Mouse (Mus musculus) midbrain, postnatal 0 days (tissue): ENCODE measurements around the gene Nfia. TPM values are rescaled to one million over a fixed set of nuclear protein-coding genes. Genes with fewer than 3 reads are reported as not detected.
A peak's percentile ranks its signal among the peaks of the same experiment; 100 is the strongest.

Experiments used
- ATAC-seq: fragments of 200-750 bp; cut with Nextera tagmentation; 2 replicates; pipeline ENCODE4 v1.8.0; 2017; ENCODE audit warnings: moderate number of reproducible peaks, mild to moderate bottlenecking, moderate TSS enrichment, moderate library complexity; ENCODE audit not compliant: low FRiP score
- DNase-seq: peaks from one replicate; pipeline ENCODE4 v3.0.0-alpha.2; 2015; ENCODE audit warnings: low spot score
- H3K27ac ChIP-seq: fragments of 300-500 bp; sonication (generic); 2 replicates; pipeline ENCODE4 v1.5.1; 2014; ENCODE audit warnings: low read depth, mild to moderate bottlenecking, low read length, mixed read lengths
- H3K27me3 ChIP-seq: fragments of 300-500 bp; sonication (generic); 2 replicates; pipeline ENCODE4 v1.6.1; 2014; ENCODE audit warnings: low read length, control low read depth, mixed read lengths; ENCODE audit not compliant: insufficient read depth
- H3K36me3 ChIP-seq: fragments of 300-500 bp; sonication (generic); 2 replicates; pipeline ENCODE4 v1.6.1; 2014; ENCODE audit warnings: low read length, control low read depth, mixed read lengths; ENCODE audit not compliant: insufficient read depth
- H3K4me1 ChIP-seq: fragments of 300-500 bp; sonication (generic); 2 replicates; pipeline ENCODE4 v1.6.1; 2014; ENCODE audit warnings: mild to moderate bottlenecking, control low read depth, antibody characterized with exemption, low read length, mixed read lengths; ENCODE audit not compliant: insufficient read depth
- H3K4me2 ChIP-seq: fragments of 300-500 bp; sonication (generic); 2 replicates; pipeline ENCODE4 v1.6.1; 2014; ENCODE audit warnings: low read depth, mild to moderate bottlenecking, low read length, mixed read lengths; ENCODE audit not compliant: poor library complexity, severe bottlenecking
- H3K4me3 ChIP-seq: fragments of 300-500 bp; sonication (generic); 2 replicates; pipeline ENCODE4 v1.5.1; 2014; ENCODE audit warnings: low read depth, mild to moderate bottlenecking, low read length, moderate library complexity
- H3K9ac ChIP-seq: fragments of 300-500 bp; sonication (generic); replicated peaks from 2 replicates; pipeline ENCODE4 v1.6.1; 2014; ENCODE audit warnings: mild to moderate bottlenecking, low read length, moderate library complexity, mixed read lengths; ENCODE audit not compliant: poor library complexity, severe bottlenecking
- H3K9me3 ChIP-seq: fragments of 300-500 bp; sonication (generic); 2 replicates; pipeline ENCODE4 v1.6.1; 2016; ENCODE audit warnings: low read length, control low read depth
- CTCF ChIP-seq: IDR thresholded peaks from 2 replicates; pipeline ENCODE4 v1.5.1; 2016; ENCODE audit warnings: antibody characterized with exemption, mild to moderate bottlenecking
- WGBS: fragments of 180-500 bp; shearing (Covaris S2); extraction: QIAGEN DNeasy Blood & Tissue Kit; methylation state at CpG from one replicate; pipeline ENCODE4 v1.1.7; 2014; 5-methylcytosine and 5-hydroxymethylcytosine counted together
- polyA plus RNA-seq: library from polyadenylated mRNA; unstranded; fragments of >200 nt; fragmentation: Nextera tagmentation; extraction: Ambion mirVana; gene quantifications from 2 replicates; pipeline ENCODE4 v1.2.1, GENCODE M21; 2015
- total RNA-seq: library from RNA; depleted of rRNA; stranded (reverse); fragments of >200 nt; gene quantifications from 2 replicates; pipeline ENCODE4 v1.2.3, GENCODE M21; 2014

Nfia gene
- total and polyA plus RNA-seq, 2 experiments from 2014 or later: 35.7 to 51.7 TPM

- Histone ChIP-seq H3K4me2 (no peak overlapping the region), H3K36me3 (no peaks in the 10 kb centered on the region), H3K27ac (no peak overlapping the region), H3K27me3 (no peaks in the 10 kb centered on the region), H3K9me3 (no peaks in the 10 kb centered on the region), H3K4me3 (no peak overlapping the region), H3K9ac (no peak overlapping the region), H3K4me1 (0 out of 2 replicates have a peak, but pooled peaks cover 4% of the 10 kb centered on the region)
- no peak for DNase-seq
- ATAC-seq: no peak
- WGBS: 16% methylated on average over 15 of the region's 15 CpGs
- no peak for TF ChIP-seq CTCF
Measured at GRCm38 (mm10) chr4:97843981-97844690, 71.6 kb downstream of the Nfia start.

- H3K9me3 ChIP-seq: no peaks in the 10 kb centered on the region
- no peaks in the 10 kb centered on the region for H3K27me3 ChIP-seq
- H3K4me1 ChIP-seq: 0 out of 2 replicates have a peak, but pooled peaks cover 4% of the 10 kb centered on the region
- ATAC-seq (no peak), DNase-seq (no peak)
- H3K4me3 ChIP-seq: no peak overlapping the region
- TF ChIP-seq CTCF: no peak
- no peaks in the 10 kb centered on the region for H3K36me3 ChIP-seq
- 28% methylated on average over 6 of the region's 6 CpGs for WGBS
- H3K27ac ChIP-seq: peak overlapping the region; percentile 27
- peak overlapping the region; percentile 1; the same call in 1 of the 2 replicates for H3K4me2 ChIP-seq
- no peak overlapping the region for H3K9ac ChIP-seq
Measured at GRCm38 (mm10) chr4:97844899-97845298, 72.4 kb downstream of the Nfia start.

GRCm38 (mm10) chr4:97847653-97848052 is 75.1 kb downstream of the Nfia start:
- H3K4me2 ChIP-seq: no peak overlapping the region
- ATAC-seq (no peak), DNase-seq (no peak)
- H3K36me3 ChIP-seq: no peaks in the 10 kb centered on the region
- TF ChIP-seq CTCF: no peak
- no peaks in the 10 kb centered on the region for H3K27me3 ChIP-seq
- no peaks in the 10 kb centered on the region for H3K4me1 ChIP-seq
- H3K4me3 ChIP-seq: no peak overlapping the region
- H3K9ac ChIP-seq: no peak overlapping the region
- no peak overlapping the region for H3K27ac ChIP-seq
- 84% methylated on average over 5 of the region's 5 CpGs for WGBS
- no peaks in the 10 kb centered on the region for H3K9me3 ChIP-seq

GRCm38 (mm10) chr4:97850991-97851390 is 78.5 kb downstream of the Nfia start:
- Histone ChIP-seq H3K9me3 (no peaks in the 10 kb centered on the region), H3K4me1 (no peaks in the 10 kb centered on the region), H3K4me2 (no peak overlapping the region), H3K9ac (no peak overlapping the region), H3K27ac (no peak overlapping the region), H3K4me3 (no peak overlapping the region), H3K27me3 (no peaks in the 10 kb centered on the region), H3K36me3 (no peaks in the 10 kb centered on the region)
- no peak for ATAC-seq
- no peak for DNase-seq
- no peak for TF ChIP-seq CTCF
- 82% methylated on average over 3 of the region's 3 CpGs for WGBS

GRCm38 (mm10) chr4:97851698-97852097 is 79.2 kb downstream of the Nfia start:
- ATAC-seq (no peak), DNase-seq (no peak)
- H3K4me2 ChIP-seq: no peak overlapping the region
- H3K9ac ChIP-seq: no peak overlapping the region
- no peaks in the 10 kb centered on the region for H3K27me3 ChIP-seq
- TF ChIP-seq CTCF: no peak
- no peaks in the 10 kb centered on the region for H3K9me3 ChIP-seq
- H3K36me3 ChIP-seq: no peaks in the 10 kb centered on the region
- H3K4me1 ChIP-seq: no peaks in the 10 kb centered on the region
- 57% methylated on average over 5 of the region's 5 CpGs for WGBS
- no peak overlapping the region for H3K4me3 ChIP-seq
- no peak overlapping the region for H3K27ac ChIP-seq

GRCm38 (mm10) chr4:97852626-97853025 is 80.1 kb downstream of the Nfia start:
- Histone ChIP-seq H3K36me3 (no peaks in the 10 kb centered on the region), H3K27me3 (no peaks in the 10 kb centered on the region), H3K9ac (no peak overlapping the region), H3K9me3 (no peaks in the 10 kb centered on the region), H3K4me2 (no peak overlapping the region), H3K4me1 (no peaks in the 10 kb centered on the region), H3K4me3 (no peak overlapping the region), H3K27ac (no peak overlapping the region)
- no peak for TF ChIP-seq CTCF
- DNase-seq (no peak), ATAC-seq (no peak)
- 90% methylated on average over 2 of the region's 2 CpGs for WGBS
